Mouse (Mus musculus) heart, embryonic 14.5 days (tissue): ENCODE results near the gene Col6a6. TPM values are rescaled to one million over a fixed set of nuclear protein-coding genes. Genes with fewer than 3 reads are reported as not detected.

Experiments
- ATAC-seq: fragments of 200-750 bp; cut with Nextera tagmentation; 2 replicates; pipeline ENCODE4 v1.8.0; 2017; ENCODE audit warnings: low read depth, moderate TSS enrichment; ENCODE audit not compliant: insufficient number of reproducible peaks, insufficient read depth, low FRiP score
- H3K27ac ChIP-seq, 2 experiments: fragments of 200-500 bp in 1 of 2; fragments of 300-500 bp in 1 of 2; sonication (generic) in 1 of 2; replicated peaks in 1 of 2; 2 replicates each; pipeline ENCODE4 v1.5.1; 2012 to 2014; ENCODE audit warnings: low read depth in 2 of 2, low read length in 2 of 2, control low read depth in 1 of 2, mild to moderate bottlenecking in 1 of 2, mixed read lengths in 1 of 2; ENCODE audit not compliant: control insufficient read depth in 1 of 2, insufficient read depth in 1 of 2
- H3K27me3 ChIP-seq: fragments of 300-500 bp; sonication (generic); 2 replicates; pipeline ENCODE4 v1.6.1; 2014; ENCODE audit warnings: mild to moderate bottlenecking, low read length, control low read depth; ENCODE audit not compliant: control insufficient read depth, insufficient read depth
- H3K36me3 ChIP-seq: fragments of 300-500 bp; sonication (generic); 2 replicates; pipeline ENCODE4 v1.6.1; 2014; ENCODE audit warnings: mild to moderate bottlenecking, control low read depth, low read length, mixed read lengths; ENCODE audit not compliant: control insufficient read depth, insufficient read depth
- H3K4me1 ChIP-seq, 2 experiments: fragments of 200-500 bp in 1 of 2; fragments of 300-500 bp in 1 of 2; sonication (generic) in 1 of 2; 2 replicates each; pipeline ENCODE4 v1.6.1; 2012 to 2014; ENCODE audit warnings: low read length in 2 of 2, control low read depth in 1 of 2, mixed read lengths in 1 of 2; ENCODE audit not compliant: control insufficient read depth in 2 of 2, insufficient read depth in 2 of 2
- H3K4me2 ChIP-seq: fragments of 300-500 bp; sonication (generic); 2 replicates; pipeline ENCODE4 v1.6.1; 2014; ENCODE audit warnings: mild to moderate bottlenecking, low read length
- H3K4me3 ChIP-seq, 2 experiments: fragments of 200-500 bp in 1 of 2; fragments of 300-500 bp in 1 of 2; sonication (generic) in 1 of 2; 2 replicates each; pipeline ENCODE4 v1.5.1; 2012 to 2014; ENCODE audit warnings: low read length in 2 of 2, mild to moderate bottlenecking in 2 of 2, control low read depth in 1 of 2, low read depth in 1 of 2, moderate library complexity in 1 of 2; ENCODE audit not compliant: control insufficient read depth in 1 of 2, insufficient read depth in 1 of 2
- H3K9ac ChIP-seq: fragments of 300-500 bp; sonication (generic); 2 replicates; pipeline ENCODE4 v1.6.1; 2014; ENCODE audit warnings: mild to moderate bottlenecking, low read length
- H3K9me3 ChIP-seq: fragments of 300-500 bp; sonication (generic); 2 replicates; pipeline ENCODE4 v1.6.1; 2016; ENCODE audit warnings: low read length, control low read depth; ENCODE audit not compliant: control insufficient read depth
- WGBS: fragments of 180-500 bp; shearing (Covaris S2); extraction: QIAGEN DNeasy Blood & Tissue Kit; methylation state at CpG from one replicate; pipeline ENCODE4 v1.1.7; 2014; 5-methylcytosine and 5-hydroxymethylcytosine counted together
- polyA plus RNA-seq: library from polyadenylated mRNA; unstranded; fragments of >200 nt; fragmentation: Nextera tagmentation; extraction: Ambion mirVana; gene quantifications from 2 replicates; pipeline ENCODE4 v1.2.1, GENCODE M21; 2014

Col6a6 gene
- polyA plus RNA-seq, 1 experiment from 2014 or later: 4.2 TPM

- Histone ChIP-seq H3K36me3 (no peaks in the 10 kb centered on the region), H3K9ac (no peak overlapping the region), H3K4me1 (0 out of 4 replicates have a peak, but pooled peaks cover 0 to 10% of the 10 kb centered on the region in 2 experiments), H3K4me2 (no peak overlapping the region), H3K4me3 (no peak overlapping the region), H3K27ac (no peak overlapping the region), H3K9me3 (no peaks in the 10 kb centered on the region), H3K27me3 (no peaks in the 10 kb centered on the region)
- no peak for ATAC-seq
- 87% methylated on average over 2 of the region's 2 CpGs for WGBS
These were observed 87.5 kb downstream of the Col6a6 start for GRCm38 (mm10) chr9:105740413-105740812.

GRCm38 (mm10) chr9:105739446-105739845, 88.5 kb downstream of the Col6a6 start:
- no peaks in the 10 kb centered on the region for H3K9me3 ChIP-seq
- WGBS: 84% methylated on average over 9 of the region's 9 CpGs

GRCm38 (mm10) chr9:105737448-105737847, 90.5 kb downstream of the Col6a6 start:
- WGBS: 25% methylated on average over 8 of the region's 8 CpGs
- Histone ChIP-seq H3K9ac (no peak overlapping the region), H3K27me3 (no peaks in the 10 kb centered on the region), H3K4me1 (0 out of 4 replicates have a peak, but pooled peaks cover 0 to 10% of the 10 kb centered on the region in 2 experiments), H3K9me3 (no peaks in the 10 kb centered on the region), H3K4me2 (no peak overlapping the region), H3K27ac (peak overlapping the region in 1 of 2 experiments; percentile 33; a peak in 1 of 4 replicates), H3K36me3 (no peaks in the 10 kb centered on the region), H3K4me3 (no peak overlapping the region)
- no peak; the same call in 1 of the 2 replicates for ATAC-seq

More at GRCm38 (mm10) chr9:105739446-105739845, 88.5 kb downstream of the Col6a6 start:
- Histone ChIP-seq H3K36me3 (no peaks in the 10 kb centered on the region), H3K4me3 (no peak overlapping the region), H3K27me3 (no peaks in the 10 kb centered on the region), H3K4me2 (no peak overlapping the region), H3K9ac (no peak overlapping the region), H3K27ac (no peak overlapping the region), H3K4me1 (0 out of 4 replicates have a peak, but pooled peaks cover 0 to 10% of the 10 kb centered on the region in 2 experiments)
- no peak for ATAC-seq

- Histone ChIP-seq H3K27me3 (no peaks in the 10 kb centered on the region), H3K4me3 (no peak overlapping the region), H3K9ac (no peak overlapping the region), H3K4me2 (no peak overlapping the region), H3K4me1 (0 out of 4 replicates have a peak, but pooled peaks cover 0 to 10% of the 10 kb centered on the region in 2 experiments), H3K9me3 (no peaks in the 10 kb centered on the region), H3K27ac (no peak overlapping the region), H3K36me3 (no peaks in the 10 kb centered on the region)
- ATAC-seq: no peak
- WGBS: 83% methylated on average over 5 of the region's 5 CpGs
These were observed 92.8 kb downstream of the Col6a6 start for GRCm38 (mm10) chr9:105735195-105735594.

- Histone ChIP-seq H3K4me2 (no peak overlapping the region), H3K9me3 (no peaks in the 10 kb centered on the region), H3K9ac (no peak overlapping the region), H3K27ac (no peak overlapping the region), H3K4me3 (no peak overlapping the region), H3K27me3 (no peaks in the 10 kb centered on the region), H3K36me3 (no peaks in the 10 kb centered on the region), H3K4me1 (0 out of 4 replicates have a peak, but pooled peaks cover 0 to 10% of the 10 kb centered on the region in 2 experiments)
- 63% methylated on average over 2 of the region's 2 CpGs for WGBS
- no peak for ATAC-seq
These were observed 93.3 kb downstream of the Col6a6 start for GRCm38 (mm10) chr9:105734651-105735050.

GRCm38 (mm10) chr9:105731976-105732375, 96.0 kb downstream of the Col6a6 start:
- Histone ChIP-seq H3K27ac (no peak overlapping the region), H3K4me3 (no peak overlapping the region), H3K36me3 (no peaks in the 10 kb centered on the region), H3K4me1 (0 out of 4 replicates have a peak, but pooled peaks cover 0 to 1% of the 10 kb centered on the region in 2 experiments), H3K27me3 (no peaks in the 10 kb centered on the region), H3K9me3 (no peaks in the 10 kb centered on the region), H3K9ac (no peak overlapping the region), H3K4me2 (no peak overlapping the region)
- 47% methylated on average over 7 of the region's 7 CpGs for WGBS
- ATAC-seq: no peak; the same call in 1 of the 2 replicates

- Histone ChIP-seq H3K4me1 (no peaks in the 10 kb centered on the region), H3K9me3 (no peaks in the 10 kb centered on the region), H3K4me3 (no peak overlapping the region), H3K9ac (no peak overlapping the region), H3K27me3 (no peaks in the 10 kb centered on the region), H3K4me2 (no peak overlapping the region), H3K27ac (no peak overlapping the region), H3K36me3 (no peaks in the 10 kb centered on the region)
- ATAC-seq: no peak
- WGBS: 76% methylated on average over 4 of the region's 4 CpGs
These were observed 107.5 kb downstream of the Col6a6 start for GRCm38 (mm10) chr9:105720430-105720829.

- Histone ChIP-seq H3K27ac (no peak overlapping the region), H3K9ac (no peak overlapping the region), H3K4me1 (no peaks in the 10 kb centered on the region), H3K36me3 (no peaks in the 10 kb centered on the region), H3K9me3 (no peaks in the 10 kb centered on the region), H3K4me3 (no peak overlapping the region), H3K27me3 (no peaks in the 10 kb centered on the region), H3K4me2 (no peak overlapping the region)
- no peak for ATAC-seq
- 41% methylated on average over 5 of the region's 5 CpGs for WGBS
These were observed 108.0 kb downstream of the Col6a6 start for GRCm38 (mm10) chr9:105719851-105720395.
